Mouse (Mus musculus) heart, adult 2 months (tissue): ENCODE data around the gene Kif17.

Source experiments
- CTCF ChIP-seq: fragments of 200-600 bp; IDR thresholded peaks from 2 replicates; pipeline ENCODE4 v1.8.1; 2022; ENCODE audit warnings: antibody characterized with exemption, mild to moderate bottlenecking, moderate library complexity
- EP300 ChIP-seq: fragments of 200-500 bp; IDR thresholded peaks from 2 replicates; pipeline ENCODE4 v1.6.1; 2011; ENCODE audit warnings: low read depth, low read length, control low read depth; ENCODE audit not compliant: insufficient read depth
- POLR2A ChIP-seq: fragments of 200-500 bp; IDR thresholded peaks from 2 replicates; pipeline ENCODE4 v1.6.1; 2011; ENCODE audit warnings: mild to moderate bottlenecking, low read depth, low read length, control low read depth; ENCODE audit not compliant: insufficient read depth

GRCm38 (mm10) chr4:138333135-138333534 lies 82.9 kb downstream of the Kif17 start:
- TF ChIP-seq CTCF (no peak), POLR2A (no peak), EP300 (no peak)
